Comparison of ENCODE assay signal across 28 mouse cellular contexts in genomic region chr11:94752946-94753713, GRCm38 (mm10). TPM values are rescaled to one million over a fixed set of nuclear protein-coding genes. Genes with fewer than 3 reads are reported as not detected.
A peak's percentile ranks its signal among the peaks of the same experiment; 100 is the strongest.
DNase-seq lines count a peak whose midpoint lies in the region; ATAC-seq lines count a peak whose summit lies in the region.
"Had no signal": no experiment of that assay in that cellular context is flagged by ENCODE, and none has a peak within 500 bp of the region (broad histone marks: within the 10 kb centered on the region; RNA-seq: fewer than 3 reads in every experiment).

No protein-coding gene starts in this region.

- H3K9me3 ChIP-seq in limb, embryonic 10.5 days (replicated peaks): no peaks in the 10 kb centered on the region
- H3K9me3 ChIP-seq: forebrain, embryonic 13.5 days; hindbrain, embryonic 10.5 days; limb, embryonic 15.5 days; liver, embryonic 15.5 days; megakaryocyte, embryonic 14.5 days had no signal

- H3K27ac ChIP-seq in limb, embryonic 10.5 days: no peak overlapping the region
- H3K27ac ChIP-seq: forebrain, embryonic 13.5 days; hindbrain, embryonic 10.5 days; limb, embryonic 15.5 days; liver, embryonic 15.5 days had no signal

- H3K4me3 ChIP-seq in limb, embryonic 10.5 days: no peak overlapping the region
- H3K4me3 ChIP-seq: forebrain, embryonic 13.5 days; hindbrain, embryonic 10.5 days; limb, embryonic 15.5 days; liver, embryonic 15.5 days; megakaryocyte, embryonic 14.5 days; myocyte had no signal

- no peaks in the 10 kb centered on the region for H3K27me3 ChIP-seq in limb, embryonic 10.5 days (ENCODE audit: low read depth, poor library complexity, severe bottlenecking)
- H3K27me3 ChIP-seq: forebrain, embryonic 13.5 days; limb, embryonic 15.5 days; liver, embryonic 15.5 days had no signal

- WGBS in limb, embryonic 10.5 days: 63% methylated on average over 2 of the region's 2 CpGs

- ATAC-seq in granulocyte monocyte progenitor cell, adult 5-6 weeks (replicated peaks; ENCODE audit: poor library complexity, severe bottlenecking): peak; percentile 79
- ATAC-seq in megakaryocyte progenitor cell, adult 5-6 weeks (replicated peaks; ENCODE audit: poor library complexity): peak; percentile 60
- ATAC-seq: forebrain, embryonic 13.5 days had no signal

- DNase-seq in urinary bladder, postnatal 25 days (ENCODE audit: low spot score): peak; percentile 18
- no peak for DNase-seq in urinary bladder, postnatal 4 days (ENCODE audit: low spot score in 2 of 2)
- DNase-seq in B cell, adult 2 months: no peak
- no peak for DNase-seq in limb, embryonic 10.5 days (ENCODE audit: low spot score)
- DNase-seq in right cerebral cortex, postnatal 36 days (ENCODE audit: low spot score in 2 of 2): no peak
- DNase-seq: cerebellum, adult 2 months; gastrocnemius, postnatal 14 days; kidney, adult 9 months; kidney, postnatal 4 days; layer of hippocampus, postnatal 36 days; midbrain, embryonic 14.5 days; thymus, postnatal 36 days had no signal

- no peaks in the 10 kb centered on the region for H3K4me1 ChIP-seq in limb, embryonic 10.5 days
- H3K4me1 ChIP-seq: forebrain, embryonic 13.5 days; hindbrain, embryonic 10.5 days; limb, embryonic 15.5 days; liver, embryonic 15.5 days had no signal

- no peaks in the 10 kb centered on the region for H3K36me3 ChIP-seq in limb, embryonic 10.5 days
- H3K36me3 ChIP-seq: hindbrain, embryonic 10.5 days; limb, embryonic 15.5 days; liver, embryonic 15.5 days had no signal

RNA-seq across cellular contexts. Expression of gene Cdc34b, which starts 11.5 kb away (rescaled TPM):
- not detected in 2 replicates for total RNA-seq in granulocyte monocyte progenitor cell, adult 5-6 weeks (2014; fragmentation: Nextera tagmentation)
- total RNA-seq in granulocyte monocyte progenitor cell, adult 5-6 weeks (2017): not detected in 2 replicates
- not detected in 2 replicates for total RNA-seq in megakaryocyte progenitor cell, adult 5-6 weeks (2015)
- not detected in 2 replicates for total RNA-seq in megakaryocyte progenitor cell, adult 5-6 weeks (2017)
- 0.16 and 0.20 TPM in 2 replicates for polyA plus RNA-seq in limb, embryonic 10.5 days (2016; fragmentation: Nextera tagmentation; extraction: Ambion mirVana)
- polyA plus RNA-seq: forebrain, embryonic 13.5 days; limb, embryonic 15.5 days; liver, embryonic 15.5 days; midbrain, embryonic 14.5 days; neural tube, embryonic 14.5 days had no signal

RNA-seq across cellular contexts. Expression of gene Tmem92, which starts 29.4 kb away (rescaled TPM):
- not detected in 2 replicates for total RNA-seq in granulocyte monocyte progenitor cell, adult 5-6 weeks (2014; fragmentation: Nextera tagmentation)
- not detected in 2 replicates for total RNA-seq in granulocyte monocyte progenitor cell, adult 5-6 weeks (2017)
- not detected in 2 replicates for total RNA-seq in megakaryocyte progenitor cell, adult 5-6 weeks (2015)
- total RNA-seq in megakaryocyte progenitor cell, adult 5-6 weeks (2017): not detected in 2 replicates
- not detected in 2 replicates for polyA plus RNA-seq in limb, embryonic 10.5 days (2016; fragmentation: Nextera tagmentation; extraction: Ambion mirVana)
- total RNA-seq: adrenal gland, postnatal 4 days; gastrocnemius, postnatal 14 days; layer of hippocampus, postnatal 36 days; left cerebral cortex, postnatal 14 days had no signal
- polyA plus RNA-seq: cerebellum, adult 2 months; cortical plate, adult 2 months; embryonic facial prominence, embryonic 11.5 days; forebrain, embryonic 13.5 days; hindbrain, embryonic 10.5 days; limb, embryonic 15.5 days; liver, embryonic 15.5 days; lung, embryonic 16.5 days; midbrain, embryonic 14.5 days; myocyte; neural tube, embryonic 14.5 days had no signal

RNA-seq across cellular contexts. Expression of gene Gm11541, which starts 48.8 kb away (rescaled TPM):
- not detected in 2 replicates for total RNA-seq in granulocyte monocyte progenitor cell, adult 5-6 weeks (2014; fragmentation: Nextera tagmentation)
- not detected in 2 replicates for total RNA-seq in granulocyte monocyte progenitor cell, adult 5-6 weeks (2017)
- total RNA-seq in megakaryocyte progenitor cell, adult 5-6 weeks (2015): not detected in 2 replicates
- not detected in 2 replicates for total RNA-seq in megakaryocyte progenitor cell, adult 5-6 weeks (2017)
- polyA plus RNA-seq in limb, embryonic 10.5 days (2016; fragmentation: Nextera tagmentation; extraction: Ambion mirVana): not detected in 2 replicates
- total RNA-seq: gastrocnemius, postnatal 14 days; layer of hippocampus, postnatal 36 days; left cerebral cortex, postnatal 14 days had no signal
- polyA plus RNA-seq: cerebellum, adult 2 months; cortical plate, adult 2 months; forebrain, embryonic 13.5 days; frontal cortex, adult 2 months; heart, embryonic 16.5 days; hindbrain, embryonic 10.5 days; liver, embryonic 15.5 days; midbrain, embryonic 14.5 days; myocyte; neural tube, embryonic 14.5 days had no signal
